Mouse (Mus musculus) myocyte (in vitro differentiated cells): ENCODE data around the gene Fam129a. TPM values are rescaled to one million over a fixed set of nuclear protein-coding genes. Genes with fewer than 3 reads are reported as not detected.

Source experiments
- H3K27me3 ChIP-seq: one replicate; pipeline ENCODE4 v1.6.1; 2011; ENCODE audit not compliant: control insufficient read depth, insufficient read depth, insufficient read length
- H3K36me3 ChIP-seq: one replicate; pipeline ENCODE4 v1.6.1; 2011; ENCODE audit not compliant: control insufficient read depth, insufficient read depth
- H3K4me2 ChIP-seq: one replicate; pipeline ENCODE4 v1.6.1; 2011; ENCODE audit warnings: low read depth, control low read depth
- H3K4me3 ChIP-seq: one replicate; pipeline ENCODE4 v1.5.1; 2011; ENCODE audit warnings: mild to moderate bottlenecking, control low read depth, moderate library complexity
- H3K79me2 ChIP-seq: one replicate; pipeline ENCODE4 v1.6.1; 2011; ENCODE audit not compliant: control insufficient read depth, insufficient read depth
- H3ac ChIP-seq: one replicate; pipeline ENCODE4 v1.6.1; 2011; ENCODE audit not compliant: control insufficient read depth, insufficient read length
- CEBPB ChIP-seq: IDR thresholded peaks from 2 replicates; pipeline ENCODE4 v1.6.1; 2011; ENCODE audit warnings: mild to moderate bottlenecking, moderate library complexity; ENCODE audit not compliant: poor library complexity, insufficient read depth, severe bottlenecking
- E2F4 ChIP-seq: IDR thresholded peaks from one replicate; pipeline ENCODE4 v1.6.1; 2011; ENCODE audit warnings: mild to moderate bottlenecking, control low read depth, moderate library complexity; ENCODE audit not compliant: insufficient read depth
- MAX ChIP-seq: IDR thresholded peaks from one replicate; pipeline ENCODE4 v1.6.1; 2011; ENCODE audit warnings: low read depth, mild to moderate bottlenecking, control low read depth
- MYOD1 ChIP-seq, 3 experiments: IDR thresholded peaks; one replicate each; pipeline ENCODE4 v1.6.1; 2011; ENCODE audit warnings: control low read depth in 2 of 3, low read depth in 2 of 3, mild to moderate bottlenecking in 2 of 3, moderate library complexity in 1 of 3; ENCODE audit not compliant: insufficient read length in 2 of 3, control insufficient read depth in 1 of 3
- MYOG ChIP-seq, 3 experiments: IDR thresholded peaks; one replicate each; pipeline ENCODE4 v1.6.1; 2011; ENCODE audit warnings: control low read depth in 2 of 3, low read depth in 2 of 3, mild to moderate bottlenecking in 2 of 3; ENCODE audit not compliant: insufficient read length in 2 of 3, control insufficient read depth in 1 of 3, insufficient read depth in 1 of 3
- POLR2A ChIP-seq: IDR thresholded peaks from one replicate; pipeline ENCODE4 v1.6.1; 2011; ENCODE audit warnings: low read depth, mild to moderate bottlenecking, control low read depth, moderate library complexity; ENCODE audit not compliant: insufficient read length
- POLR2AphosphoS2 ChIP-seq: IDR thresholded peaks from one replicate; pipeline ENCODE4 v1.6.1; 2011; ENCODE audit warnings: low read depth, control low read depth; ENCODE audit not compliant: insufficient read length
- REST ChIP-seq: IDR thresholded peaks from one replicate; pipeline ENCODE4 v1.6.1; 2011; ENCODE audit warnings: mild to moderate bottlenecking, control low read depth, moderate library complexity; ENCODE audit not compliant: insufficient read depth, insufficient read length
- SRF ChIP-seq: IDR thresholded peaks from one replicate; pipeline ENCODE4 v1.6.1; 2011; ENCODE audit warnings: low read depth; ENCODE audit not compliant: control insufficient read depth, insufficient read length
- TCF12 ChIP-seq: IDR thresholded peaks from one replicate; pipeline ENCODE4 v1.6.1; 2011; ENCODE audit warnings: mild to moderate bottlenecking, control low read depth; ENCODE audit not compliant: poor library complexity, insufficient read depth, severe bottlenecking
- TCF3 ChIP-seq: IDR thresholded peaks from one replicate; pipeline ENCODE4 v1.6.1; 2011; ENCODE audit warnings: low read depth, control low read depth; ENCODE audit not compliant: insufficient read length
- USF1 ChIP-seq: IDR thresholded peaks from one replicate; pipeline ENCODE4 v1.6.1; 2011; ENCODE audit warnings: low read depth, mild to moderate bottlenecking, control low read depth, moderate library complexity
- polyA plus RNA-seq: library from polyadenylated mRNA; unstranded; fragments of >200 nt; fragmentation: generic; extraction: Trizol; gene quantifications from one replicate; pipeline ENCODE4 v1.2.1, GENCODE M21; 2012; ENCODE audit warnings: missing spikeins

The Fam129a gene
- polyA plus RNA-seq, 1 experiment, result 2.7 TPM

DNA sequence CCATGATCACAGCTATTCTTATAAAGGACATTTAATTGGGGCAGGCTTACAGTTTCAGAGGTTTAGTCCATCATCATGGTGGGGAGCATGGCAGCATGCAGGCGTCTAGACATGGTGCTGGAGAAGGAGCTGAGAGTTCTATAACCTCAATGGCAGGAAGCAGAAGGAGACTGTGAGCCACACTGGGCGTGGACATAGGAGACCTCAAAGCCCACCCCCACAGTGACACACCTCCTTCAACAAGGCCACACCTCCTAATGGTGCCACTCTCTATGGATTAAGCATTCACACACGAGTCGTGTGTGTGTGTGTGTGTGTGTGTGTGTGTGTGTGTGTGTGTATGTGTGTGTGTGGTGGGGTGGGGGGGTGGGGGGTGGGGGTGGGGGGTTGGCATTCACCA, 11.0 kb downstream of the Fam129a start:
- TF ChIP-seq SRF (no peak), E2F4 (no peak), MYOG (IDR thresholded peaks at IDR 0.05; ENCODE audit: control insufficient read depth in 1 of 3, insufficient read depth in 1 of 3, insufficient read length in 2 of 3, low read depth in 2 of 3) (no peak), POLR2A (no peak)

DNA sequence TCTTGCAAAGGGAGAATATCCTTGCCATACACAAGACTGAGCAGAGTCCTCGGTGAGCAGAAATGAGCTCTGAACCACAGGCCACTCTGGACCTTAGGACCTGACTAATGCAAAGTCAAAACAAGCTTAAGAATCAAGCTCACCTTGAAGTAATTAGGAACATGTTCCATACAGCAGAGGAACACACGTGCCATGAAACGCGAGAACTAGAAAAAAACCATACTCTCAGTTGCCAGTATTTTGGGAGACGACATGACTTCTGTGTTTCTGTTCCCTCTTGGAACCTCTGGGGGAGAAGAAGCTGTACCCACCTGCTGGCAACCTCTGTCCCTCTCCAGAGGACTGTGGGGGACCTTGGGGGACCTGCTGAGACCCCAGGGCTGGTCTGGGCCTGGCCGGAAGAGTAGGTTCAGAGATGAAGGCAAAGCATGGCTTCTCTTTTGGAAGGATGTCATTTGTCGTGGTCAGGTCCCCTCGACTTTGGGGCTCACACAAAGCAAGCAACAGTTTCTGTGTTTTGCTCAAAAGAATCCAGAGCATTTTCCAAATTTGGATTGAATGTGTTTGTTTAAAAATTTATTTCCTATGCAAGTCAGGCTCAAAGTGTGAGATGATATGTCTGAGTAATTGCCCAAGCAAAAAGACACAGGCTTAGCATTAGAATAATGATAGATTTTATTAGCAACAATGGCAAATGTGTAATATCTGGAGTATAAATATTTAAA, 12.6 kb downstream of the Fam129a start:
- Histone ChIP-seq H3ac (no peak overlapping the region), H3K79me2 (no peaks in the 10 kb centered on the region), H3K4me3 (no peak overlapping the region), H3K36me3 (no peaks in the 10 kb centered on the region), H3K27me3 (no peaks in the 10 kb centered on the region), H3K4me2 (no peak overlapping the region)
- TF ChIP-seq MYOD1 (IDR thresholded peaks at IDR 0.05; ENCODE audit: control insufficient read depth in 1 of 3, insufficient read length in 2 of 3, low read depth in 2 of 3) (no peak), POLR2A (no peak), MYOG (IDR thresholded peaks at IDR 0.05; ENCODE audit: control insufficient read depth in 1 of 3, insufficient read depth in 1 of 3, insufficient read length in 2 of 3, low read depth in 2 of 3) (no peak), E2F4 (no peak), CEBPB (no peak), TCF12 (no peak), USF1 (no peak), MAX (no peak), POLR2AphosphoS2 (no peak), TCF3 (no peak), REST (no peak), SRF (no peak)

More for the DNA sequence above, 11.0 kb downstream of the Fam129a start:
- no peaks in the 10 kb centered on the region for H3K79me2 ChIP-seq
- H3K27me3 ChIP-seq, result no peaks in the 10 kb centered on the region
- no peak overlapping the region for H3ac ChIP-seq
- H3K4me3 ChIP-seq, result no peak overlapping the region
- no peak overlapping the region for H3K4me2 ChIP-seq
- H3K36me3 ChIP-seq, result no peaks in the 10 kb centered on the region

DNA sequence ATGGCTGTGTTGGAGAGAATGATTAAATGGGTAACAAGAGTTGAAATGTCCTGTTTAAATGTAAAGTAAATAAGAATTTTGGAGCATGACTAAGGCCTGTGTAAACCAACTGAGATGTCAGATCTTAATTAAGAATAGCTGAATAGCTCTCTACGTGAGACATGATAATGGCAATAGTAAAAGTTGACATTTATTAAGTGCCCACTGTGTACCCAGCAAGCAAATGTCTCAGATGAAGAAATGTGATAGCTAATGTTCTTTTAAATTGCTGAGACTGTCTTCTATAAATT, 13.1 kb downstream of the Fam129a start:
- no peak for TF ChIP-seq E2F4
- no peak for TF ChIP-seq POLR2AphosphoS2
- no peak for TF ChIP-seq CEBPB
- no peak for TF ChIP-seq REST
- Histone ChIP-seq H3K4me3 (no peak overlapping the region), H3K36me3 (no peaks in the 10 kb centered on the region), H3ac (no peak overlapping the region), H3K27me3 (no peaks in the 10 kb centered on the region), H3K4me2 (no peak overlapping the region), H3K79me2 (no peaks in the 10 kb centered on the region)

DNA sequence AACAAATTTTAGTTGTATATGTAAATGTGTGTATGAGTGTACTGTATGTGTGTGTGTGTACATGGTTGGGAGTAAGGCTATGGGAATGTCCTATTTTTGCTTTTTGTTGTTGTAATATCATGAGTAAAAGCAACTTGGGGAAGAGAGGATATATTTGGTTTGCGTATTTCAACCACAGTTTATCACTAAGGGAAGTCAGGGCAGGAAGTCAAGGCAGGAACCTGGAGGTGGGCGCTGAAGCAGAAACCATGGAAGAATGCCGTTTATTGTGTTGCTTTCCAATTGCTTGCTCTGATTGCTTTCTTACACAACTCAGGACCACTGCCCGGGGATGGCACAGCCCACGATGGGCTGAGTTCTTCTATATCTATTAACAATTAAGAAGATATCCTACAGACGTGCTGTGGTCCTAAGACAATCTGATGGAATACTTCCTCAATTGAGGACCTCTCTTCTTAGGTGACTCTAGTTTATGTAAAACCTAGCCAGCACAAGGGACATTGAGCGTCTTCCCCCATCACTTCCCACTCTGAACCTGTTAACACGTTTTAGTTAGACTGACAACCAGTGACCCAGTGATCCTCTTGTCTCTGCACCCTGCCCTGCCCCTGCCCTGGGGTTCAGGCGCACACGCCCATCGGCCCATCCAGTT, 13.7 kb downstream of the Fam129a start:
- H3K36me3 ChIP-seq, result no peaks in the 10 kb centered on the region
- TF ChIP-seq TCF12, result no peak
- no peaks in the 10 kb centered on the region for H3K27me3 ChIP-seq
- H3K79me2 ChIP-seq, result no peaks in the 10 kb centered on the region
- no peak overlapping the region for H3K4me3 ChIP-seq
- H3K4me2 ChIP-seq, result no peak overlapping the region
- H3ac ChIP-seq, result no peak overlapping the region

DNA sequence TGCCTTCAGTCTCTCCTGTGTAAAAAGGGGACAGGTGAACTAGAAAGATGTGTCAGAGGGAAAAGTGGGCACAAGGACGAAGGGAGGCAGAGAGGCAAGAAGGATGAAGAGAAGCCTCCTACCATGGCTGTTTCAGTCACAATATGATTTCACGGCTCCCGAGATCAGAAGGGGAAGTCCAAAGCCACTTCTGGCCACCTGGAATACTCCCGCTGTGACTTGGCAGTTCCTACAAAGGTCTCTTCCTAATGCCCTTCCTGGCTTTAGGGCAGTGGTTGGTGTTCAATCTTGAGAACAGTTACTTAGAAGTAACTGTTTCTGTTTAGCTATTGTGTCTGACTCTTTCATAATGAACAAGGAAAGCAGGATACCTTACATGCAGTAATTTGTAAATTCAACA, 14.7 kb downstream of the Fam129a start:
- no peak for TF ChIP-seq POLR2A
- no peak for TF ChIP-seq MYOG (IDR thresholded peaks at IDR 0.05; ENCODE audit: control insufficient read depth in 1 of 3, insufficient read depth in 1 of 3, insufficient read length in 2 of 3, low read depth in 2 of 3)
- Histone ChIP-seq H3K36me3 (no peaks in the 10 kb centered on the region), H3K79me2 (no peaks in the 10 kb centered on the region), H3K27me3 (no peaks in the 10 kb centered on the region), H3ac (no peak overlapping the region), H3K4me2 (no peak overlapping the region), H3K4me3 (no peak overlapping the region)
